Mouse (Mus musculus) heart, adult 11 months (tissue): ENCODE data around the gene Gm11596.
"Not testable (repeated sequence)": the region's sequence is repeated elsewhere in the genome, so short reads cannot be mapped to it uniquely, and the experiment has no call there.

ENCODE experiments used
- DNase-seq: peaks from one replicate; pipeline ENCODE4 v3.0.0; 2022

The Gm11596 gene

GRCm38 (mm10) chr11:99793367-99793766 lies at the start of gene Gm11596:
Gene Gm11596, minus strand, starts transcription at chr11:99793467.
- DNase-seq: no peak

- DNase-seq: no peak
Measured at GRCm38 (mm10) chr11:99842185-99842584, 48.9 kb upstream of the Gm11596 start.

GRCm38 (mm10) chr11:99837966-99838365 lies 44.7 kb upstream of the Gm11596 start, which contains the start of gene 2300003K06Rik:
Gene 2300003K06Rik, minus strand, starts transcription at chr11:99838066.
- DNase-seq: no peak

- not testable (repeated sequence) for DNase-seq
Measured at GRCm38 (mm10) chr11:99815566-99815965, 22.3 kb upstream of the Gm11596 start, which contains the start of gene Gm11564. Gene Gm11564, minus strand, starts transcription at chr11:99815666.

- not testable (repeated sequence) for DNase-seq
Measured at GRCm38 (mm10) chr11:99809792-99810191, 16.5 kb upstream of the Gm11596 start, which contains the start of gene Krtap4-13. Gene Krtap4-13, minus strand, starts transcription at chr11:99809892.

GRCm38 (mm10) chr11:99804346-99804745 lies 11.1 kb upstream of the Gm11596 start, which contains the start of gene Gm11554:
Gene Gm11554, minus strand, starts transcription at chr11:99804446.
- DNase-seq: not testable (repeated sequence)

- not testable (repeated sequence) for DNase-seq
Measured at GRCm38 (mm10) chr11:99798832-99799231, 5.6 kb upstream of the Gm11596 start, which contains the start of gene Gm11569. Gene Gm11569, minus strand, starts transcription at chr11:99798932.

GRCm38 (mm10) chr11:99784900-99785299 lies 8.4 kb downstream of the Gm11596 start, which contains the start of gene Krtap4-9:
Gene Krtap4-9, plus strand, starts transcription at chr11:99785200.
- DNase-seq: not testable (repeated sequence)

- no peak for DNase-seq
Measured at GRCm38 (mm10) chr11:99780604-99781003, 12.7 kb downstream of the Gm11596 start, which contains the start of gene Krtap4-8. Gene Krtap4-8, minus strand, starts transcription at chr11:99780704.

GRCm38 (mm10) chr11:99778401-99778800 lies 14.9 kb downstream of the Gm11596 start:
- DNase-seq: no peak

- not testable (repeated sequence) for DNase-seq
Measured at GRCm38 (mm10) chr11:99772813-99773212, 20.5 kb downstream of the Gm11596 start, which contains the start of gene Gm11595. Gene Gm11595, minus strand, starts transcription at chr11:99772913.

- DNase-seq: no peak
Measured at GRCm38 (mm10) chr11:99768410-99768809, 24.9 kb downstream of the Gm11596 start.

- DNase-seq: no peak
Measured at GRCm38 (mm10) chr11:99758877-99759276, 34.4 kb downstream of the Gm11596 start.

- DNase-seq: no peak
Measured at GRCm38 (mm10) chr11:99743985-99744384, 49.3 kb downstream of the Gm11596 start.
